Mouse (Mus musculus) embryonic fibroblast, embryonic 13.5 days (primary cell): Measurements from ENCODE around the gene Cyfip2.

Source experiments
- CTCF ChIP-seq: IDR thresholded peaks from 2 replicates; pipeline ENCODE4 v1.5.1; 2011; ENCODE audit warnings: mild to moderate bottlenecking, control low read depth, low read length, moderate library complexity, borderline replicate concordance; ENCODE audit not compliant: insufficient read depth
- POLR2A ChIP-seq: IDR thresholded peaks from 2 replicates; pipeline ENCODE4 v1.6.1; 2011; ENCODE audit warnings: low read depth, mild to moderate bottlenecking, control low read depth, low read length, moderate library complexity

DNA sequence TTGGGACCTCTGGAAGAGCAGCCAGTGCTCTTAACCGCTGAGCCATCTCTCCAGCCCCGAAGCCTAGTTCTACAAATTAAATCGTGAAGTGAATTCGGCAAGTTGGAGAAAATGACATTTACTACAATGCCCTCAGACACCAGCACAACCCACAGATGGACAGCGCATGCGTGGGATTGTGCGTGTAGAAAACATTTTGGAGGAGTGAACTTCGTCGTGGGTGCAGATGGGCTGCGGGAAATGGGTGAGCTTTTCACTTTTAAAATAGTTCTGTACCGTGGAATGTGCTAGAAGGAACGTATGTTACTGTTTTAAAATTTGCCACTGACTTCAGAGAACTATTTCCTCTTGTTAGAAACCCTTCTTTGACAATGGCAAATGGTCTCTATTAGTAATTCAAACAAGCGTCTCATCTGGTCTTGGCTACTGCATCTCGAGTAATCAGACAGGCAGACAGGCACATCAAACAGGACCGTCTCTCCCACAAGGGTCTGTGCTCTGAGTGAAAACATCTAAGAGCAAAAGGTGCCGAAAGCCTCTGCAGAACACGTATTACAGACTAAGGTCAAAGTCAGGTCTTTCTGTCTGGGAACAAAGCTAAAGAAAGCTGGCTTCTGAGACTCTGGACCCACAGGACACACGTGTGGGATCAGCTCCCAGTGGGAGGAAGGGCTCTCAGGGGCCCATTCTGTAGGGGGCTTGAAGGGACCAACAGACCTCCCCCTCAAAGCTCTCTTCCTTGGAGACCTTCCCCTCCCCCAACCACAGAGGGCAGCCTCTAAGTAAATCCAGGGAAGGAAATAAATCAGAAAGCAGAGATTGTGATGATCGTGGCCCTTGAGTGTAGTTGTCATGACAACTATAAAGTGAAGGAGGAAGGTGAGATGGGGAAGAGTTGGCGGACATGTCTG, 110.8 kb downstream of the Cyfip2 start:
- TF ChIP-seq CTCF (no peak), POLR2A (no peak)
